Mouse (Mus musculus) kidney, embryonic 16.5 days (tissue): Measurements from ENCODE around the gene Zfp628. TPM values are rescaled to one million over a fixed set of nuclear protein-coding genes. Genes with fewer than 3 reads are reported as not detected.

ENCODE experiments used
- ATAC-seq: fragments of 200-750 bp; cut with Nextera tagmentation; 2 replicates; pipeline ENCODE4 v1.8.0; 2017; ENCODE audit warnings: moderate TSS enrichment; ENCODE audit not compliant: low FRiP score, low TSS enrichment
- H3K27ac ChIP-seq: fragments of 300-500 bp; sonication (generic); 2 replicates; pipeline ENCODE4 v1.5.1; 2014; ENCODE audit warnings: low read length
- H3K27me3 ChIP-seq: fragments of 300-500 bp; sonication (generic); 2 replicates; pipeline ENCODE4 v1.6.1; 2014; ENCODE audit warnings: low read length, control low read depth, mixed read lengths; ENCODE audit not compliant: insufficient read depth
- H3K36me3 ChIP-seq: fragments of 300-500 bp; sonication (generic); 2 replicates; pipeline ENCODE4 v1.6.1; 2014; ENCODE audit warnings: low read length, control low read depth, mixed read lengths; ENCODE audit not compliant: insufficient read depth
- H3K4me1 ChIP-seq: fragments of 300-500 bp; sonication (generic); 2 replicates; pipeline ENCODE4 v1.6.1; 2014; ENCODE audit warnings: low read length, control low read depth, mixed read lengths; ENCODE audit not compliant: insufficient read depth
- H3K4me2 ChIP-seq: fragments of 300-500 bp; sonication (generic); replicated peaks from 2 replicates; pipeline ENCODE4 v1.6.1; 2014; ENCODE audit warnings: low read depth, low read length
- H3K4me3 ChIP-seq: fragments of 300-500 bp; sonication (generic); 2 replicates; pipeline ENCODE4 v1.5.1; 2014; ENCODE audit warnings: mild to moderate bottlenecking, low read length
- H3K9ac ChIP-seq: fragments of 300-500 bp; sonication (generic); replicated peaks from 2 replicates; pipeline ENCODE4 v1.6.1; 2014; ENCODE audit warnings: low read length
- H3K9me3 ChIP-seq: fragments of 300-500 bp; sonication (generic); 2 replicates; pipeline ENCODE4 v1.6.1; 2016; ENCODE audit warnings: low read length, control low read depth
- WGBS: fragments of 180-500 bp; shearing (Covaris S2); extraction: QIAGEN DNeasy Blood & Tissue Kit; methylation state at CpG from one replicate; pipeline ENCODE4 v1.1.7; 2014; 5-methylcytosine and 5-hydroxymethylcytosine counted together
- polyA plus RNA-seq: library from polyadenylated mRNA; unstranded; fragments of >200 nt; fragmentation: Nextera tagmentation; extraction: Ambion mirVana; gene quantifications from 2 replicates; pipeline ENCODE4 v1.2.1, GENCODE M21; 2015

Zfp628 gene
- polyA plus RNA-seq, 1 experiment from 2014 or later = 3.6 TPM

GRCm38 (mm10) chr7:4950561-4951342 is 35.7 kb downstream of the Zfp628 start:
- H3K4me2 ChIP-seq = no peak overlapping the region
- H3K4me1 ChIP-seq = no peaks in the 10 kb centered on the region
- H3K27ac ChIP-seq = no peak overlapping the region
- no peak for ATAC-seq
- WGBS = 83% methylated on average over 19 of the region's 19 CpGs
- H3K27me3 ChIP-seq = no peaks in the 10 kb centered on the region
- no peak overlapping the region for H3K4me3 ChIP-seq
- no peak overlapping the region for H3K9ac ChIP-seq
- H3K36me3 ChIP-seq = no peaks in the 10 kb centered on the region
- no peaks in the 10 kb centered on the region for H3K9me3 ChIP-seq

DNA sequence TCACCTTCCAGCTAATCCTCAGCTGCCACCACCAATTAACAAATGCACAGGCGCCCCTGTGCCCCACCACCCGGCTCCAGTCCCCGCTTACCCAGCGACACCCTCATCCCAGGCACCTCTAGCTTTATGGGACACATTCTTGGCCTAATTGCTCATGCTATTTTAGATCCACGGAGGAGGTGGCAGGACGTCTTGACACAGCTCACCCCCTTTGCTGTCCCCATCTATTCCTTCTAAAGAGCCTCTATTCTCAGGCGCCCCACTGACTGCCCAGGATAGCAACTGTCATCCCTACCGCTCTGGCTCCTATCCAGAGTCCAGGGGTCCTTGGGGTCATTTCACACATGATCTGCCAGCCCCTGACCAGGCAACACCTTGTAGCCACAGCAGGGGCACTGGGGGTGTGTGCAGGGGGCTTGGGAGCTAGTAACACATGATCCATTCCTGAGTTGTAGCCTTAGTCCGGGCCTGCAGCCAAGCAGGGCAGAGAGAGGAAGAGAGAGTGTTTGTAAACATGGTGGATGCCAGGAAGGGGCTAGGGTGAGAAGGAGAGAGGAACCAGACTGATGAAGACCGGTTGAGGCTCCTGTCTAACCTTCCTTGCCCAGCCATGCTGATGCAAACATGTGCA is 38.9 kb downstream of the Zfp628 start:
- no peaks in the 10 kb centered on the region for H3K36me3 ChIP-seq
- 20% methylated on average over 10 of the region's 10 CpGs for WGBS

GRCm38 (mm10) chr7:4957361-4957760 is 42.3 kb downstream of the Zfp628 start:
- ATAC-seq = no peak
- Histone ChIP-seq H3K27me3 (no peaks in the 10 kb centered on the region), H3K9ac (no peak overlapping the region), H3K4me1 (no peaks in the 10 kb centered on the region), H3K9me3 (no peaks in the 10 kb centered on the region), H3K27ac (no peak overlapping the region), H3K36me3 (no peaks in the 10 kb centered on the region), H3K4me3 (no peak overlapping the region), H3K4me2 (no peak overlapping the region)
- WGBS = 77% methylated on average over 10 of the region's 10 CpGs

More for the DNA sequence above, 38.9 kb downstream of the Zfp628 start:
- H3K27me3 ChIP-seq = no peaks in the 10 kb centered on the region
- no peak; the same call in 1 of the 2 replicates for ATAC-seq
- H3K4me2 ChIP-seq = no peak overlapping the region
- no peaks in the 10 kb centered on the region for H3K4me1 ChIP-seq
- no peaks in the 10 kb centered on the region for H3K9me3 ChIP-seq
- no peak overlapping the region for H3K27ac ChIP-seq
- H3K4me3 ChIP-seq = no peak overlapping the region
- H3K9ac ChIP-seq = no peak overlapping the region

DNA sequence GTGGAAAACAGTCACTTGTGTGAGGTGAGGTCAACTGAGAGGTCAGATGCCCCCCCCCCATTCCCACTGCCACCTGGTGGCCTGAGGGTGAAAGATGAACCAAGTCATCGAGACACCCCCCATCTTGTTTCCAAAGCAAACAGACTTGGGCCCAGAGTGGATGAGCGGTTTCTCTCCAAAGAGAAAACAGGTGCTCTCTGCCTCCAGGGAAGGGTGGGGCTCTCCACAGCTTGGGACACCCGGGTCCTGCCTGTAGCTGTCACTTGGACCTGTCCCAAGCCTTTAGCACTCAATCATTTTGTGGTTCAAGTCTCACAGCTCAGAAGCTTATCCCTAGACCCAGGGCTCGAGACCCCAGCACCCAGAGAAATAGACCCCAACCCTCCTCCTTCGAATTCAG is 48.5 kb downstream of the Zfp628 start:
- WGBS = 68% methylated on average over 5 of the region's 5 CpGs
- Histone ChIP-seq H3K9me3 (no peaks in the 10 kb centered on the region), H3K27ac (no peak overlapping the region), H3K36me3 (no peaks in the 10 kb centered on the region), H3K27me3 (no peaks in the 10 kb centered on the region), H3K4me2 (no peak overlapping the region), H3K4me3 (no peak overlapping the region), H3K9ac (no peak overlapping the region), H3K4me1 (no peaks in the 10 kb centered on the region)
- ATAC-seq = no peak

DNA sequence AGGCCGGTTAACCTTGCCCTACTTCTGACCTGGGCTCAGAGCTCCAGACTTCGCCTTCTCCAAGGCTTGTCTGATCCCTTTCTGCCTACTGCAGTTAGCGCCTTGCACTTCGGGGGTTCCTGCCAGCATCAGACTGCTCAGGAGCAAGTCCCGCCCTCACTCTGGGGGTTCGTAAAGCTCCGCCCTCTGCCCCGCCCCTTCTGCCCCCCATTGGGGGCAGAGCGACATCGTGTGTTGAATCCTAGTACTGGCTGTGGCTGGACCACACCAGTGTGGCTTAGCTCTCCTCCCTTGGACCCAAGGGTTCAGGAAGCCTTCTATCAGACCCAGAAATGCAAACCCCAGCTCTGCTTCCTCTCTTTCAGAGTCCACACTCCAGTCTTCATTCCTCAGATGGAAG is 49.3 kb downstream of the Zfp628 start, which contains the start of gene Sbk2:
Gene Sbk2 (minus strand): TSS at position 135 of the 400 bp plus-strand sequence.
- no peak within 1 kb of the TSS for H3K4me3 ChIP-seq
- peak within 1 kb of the TSS; percentile 45 for H3K4me2 ChIP-seq
- H3K36me3 ChIP-seq = no peaks in the 10 kb centered on the region

DNA sequence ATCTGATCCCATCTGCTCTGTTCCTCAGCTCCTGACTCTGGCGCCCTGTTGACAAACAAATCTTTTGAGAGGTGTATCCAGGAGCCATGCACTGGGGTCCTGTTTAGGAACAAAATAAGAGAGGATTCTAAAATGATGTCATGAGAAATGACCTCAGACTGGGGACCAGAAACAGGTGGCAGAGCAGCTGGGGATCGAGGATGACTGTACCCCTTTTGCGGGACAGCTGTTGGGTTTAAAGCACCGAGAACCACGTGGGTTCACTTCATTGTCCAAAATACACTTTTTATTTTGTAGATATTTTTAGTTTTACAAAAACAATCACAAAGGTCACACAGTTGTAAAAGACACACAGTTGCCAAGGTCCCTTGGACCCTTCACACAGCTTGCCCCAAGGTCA is 50.0 kb downstream of the Zfp628 start:
- Histone ChIP-seq H3K4me2 (no peak overlapping the region), H3K4me1 (no peaks in the 10 kb centered on the region), H3K36me3 (no peaks in the 10 kb centered on the region), H3K27ac (no peak overlapping the region), H3K9ac (no peak overlapping the region), H3K9me3 (no peaks in the 10 kb centered on the region), H3K27me3 (no peaks in the 10 kb centered on the region), H3K4me3 (no peak overlapping the region)
- no peak for ATAC-seq
- WGBS = 87% methylated on average over 5 of the region's 5 CpGs

More for the DNA sequence above, 49.3 kb downstream of the Zfp628 start, which contains the start of gene Sbk2:
- H3K27me3 ChIP-seq = no peaks in the 10 kb centered on the region
- WGBS = 4% methylated on average over 10 of the region's 10 CpGs
- no peak within 1 kb of the TSS for H3K27ac ChIP-seq
- peak; percentile 91 for ATAC-seq
- no peaks in the 10 kb centered on the region for H3K4me1 ChIP-seq
- H3K9ac ChIP-seq = peak within 1 kb of the TSS; percentile 47; the same call in 1 of the 2 replicates
- H3K9me3 ChIP-seq = no peaks in the 10 kb centered on the region

GRCm38 (mm10) chr7:4971068-4971467 is 56.1 kb downstream of the Zfp628 start, which contains the start of gene Sbk3:
TSS of gene Sbk3 (minus strand) at chr7:4971168.
- Histone ChIP-seq H3K4me2 (no peak within 1 kb of the TSS), H3K9me3 (no peaks in the 10 kb centered on the region), H3K4me3 (no peak within 1 kb of the TSS), H3K27ac (no peak within 1 kb of the TSS), H3K27me3 (no peaks in the 10 kb centered on the region), H3K9ac (no peak within 1 kb of the TSS), H3K4me1 (no peaks in the 10 kb centered on the region), H3K36me3 (no peaks in the 10 kb centered on the region)
- ATAC-seq = no peak
- WGBS = 42% methylated on average over 6 of the region's 6 CpGs

Other genes starting within 250 kb of the Zfp628 start
- gene Hspbp1, start 230.1 kb upstream of the Zfp628 start, polyA plus RNA-seq = 114 and 118 TPM in 2 replicates
- gene Brsk1, start 224.6 kb upstream of the Zfp628 start, polyA plus RNA-seq = 1.2 and 1.3 TPM in 2 replicates
- gene Tmem150b, start 190.0 kb upstream of the Zfp628 start, polyA plus RNA-seq = 0.07 and 0.08 TPM in 2 replicates
- 99.3 and 104 TPM in 2 replicates for gene Kmt5c, start 175.1 kb upstream of the Zfp628 start, polyA plus RNA-seq
- 71.2 and 71.4 TPM in 2 replicates for gene Cox6b2, start 162.1 kb upstream of the Zfp628 start, polyA plus RNA-seq
- not detected in 2 replicates for gene Fam71e2, start 143.9 kb upstream of the Zfp628 start, polyA plus RNA-seq
- gene Il11, start 132.4 kb upstream of the Zfp628 start, polyA plus RNA-seq = 0.17 and 0.42 TPM in 2 replicates
- gene Tmem190, start 132.3 kb upstream of the Zfp628 start, polyA plus RNA-seq = 0.57 and 0.97 TPM in 2 replicates
- gene Tmem238, start 125.6 kb upstream of the Zfp628 start, polyA plus RNA-seq = 12.5 and 14.3 TPM in 2 replicates
- 315 and 357 TPM in 2 replicates for gene Rpl28, start 122.3 kb upstream of the Zfp628 start, polyA plus RNA-seq
- 355 and 360 TPM in 2 replicates for gene Ube2s, start 102.6 kb upstream of the Zfp628 start, polyA plus RNA-seq
- 0.84 and 1.1 TPM in 2 replicates for gene Shisa7, start 70.5 kb upstream of the Zfp628 start, polyA plus RNA-seq
- 9.2 and 9.7 TPM in 2 replicates for gene Isoc2b, start 45.0 kb upstream of the Zfp628 start, polyA plus RNA-seq
- 1.2 and 1.4 TPM in 2 replicates for gene Isoc2a, start 38.1 kb upstream of the Zfp628 start, polyA plus RNA-seq
- not detected in 2 replicates for gene Gm36210, start 8.7 kb upstream of the Zfp628 start, polyA plus RNA-seq
- 5.8 and 6.2 TPM in 2 replicates for gene Nat14, start 6.8 kb downstream of the Zfp628 start, polyA plus RNA-seq
- gene Ssc5d, start 10.6 kb downstream of the Zfp628 start, polyA plus RNA-seq = 2.3 and 2.8 TPM in 2 replicates
- 0.26 and 0.41 TPM in 2 replicates for gene Sbk2, start 49.2 kb downstream of the Zfp628 start, polyA plus RNA-seq
- not detected in 2 replicates for gene Sbk3, start 56.0 kb downstream of the Zfp628 start, polyA plus RNA-seq
- gene Zfp579, start 80.9 kb downstream of the Zfp628 start, polyA plus RNA-seq = 31.3 and 40.5 TPM in 2 replicates
- gene Zfp524, start 99.2 kb downstream of the Zfp628 start, polyA plus RNA-seq = 14.4 and 15.2 TPM in 2 replicates
- gene Fiz1, start 99.5 kb downstream of the Zfp628 start, polyA plus RNA-seq = 41.9 and 44.2 TPM in 2 replicates
- 1.7 and 1.9 TPM in 2 replicates for gene Gm44973, start 100.3 kb downstream of the Zfp628 start, polyA plus RNA-seq
- 6.6 and 7.6 TPM in 2 replicates for gene Zfp865, start 105.2 kb downstream of the Zfp628 start, polyA plus RNA-seq
- 27.1 and 30.3 TPM in 2 replicates for gene Ccdc106, start 105.3 kb downstream of the Zfp628 start, polyA plus RNA-seq
- gene 4632433K11Rik, start 118.9 kb downstream of the Zfp628 start, polyA plus RNA-seq = 1.3 TPM in 1 of 2 replicates, not detected in the other
- gene Zfp784, start 123.2 kb downstream of the Zfp628 start, polyA plus RNA-seq = 8.1 and 8.2 TPM in 2 replicates
- gene Zfp580, start 136.3 kb downstream of the Zfp628 start, polyA plus RNA-seq = 35.0 and 44.0 TPM in 2 replicates
- 136 and 139 TPM in 2 replicates for gene U2af2, start 146.9 kb downstream of the Zfp628 start, polyA plus RNA-seq
- gene Epn1, start 165.0 kb downstream of the Zfp628 start, polyA plus RNA-seq = 64.9 and 66.6 TPM in 2 replicates
- not detected in 2 replicates for gene Rfpl4, start 201.7 kb downstream of the Zfp628 start, polyA plus RNA-seq
- gene Rasl2-9, start 210.7 kb downstream of the Zfp628 start, polyA plus RNA-seq = 0.23 and 0.69 TPM in 2 replicates
- not detected in 2 replicates for gene Vmn1r55, start 234.5 kb downstream of the Zfp628 start, polyA plus RNA-seq